Mouse (Mus musculus) induced T-regulatory cell, adult 2 months (primary cell): ENCODE results near the gene Tet1.
"Not testable (repeated sequence)": the region's sequence is repeated elsewhere in the genome, so short reads cannot be mapped to it uniquely, and the experiment has no call there.

ENCODE experiments used
- DNase-seq: peaks from one replicate; pipeline ENCODE4 v3.0.0-alpha.2; 2012; ENCODE audit warnings: low read depth

The Tet1 gene

GRCm38 (mm10) chr10:62847069-62847626 is 61.6 kb downstream of the Tet1 start:
- no peak for DNase-seq

- DNase-seq: no peak
Observed at GRCm38 (mm10) chr10:62843787-62844491, 64.9 kb downstream of the Tet1 start.

- DNase-seq: no peak
Observed at GRCm38 (mm10) chr10:62841901-62842447, 66.8 kb downstream of the Tet1 start.

GRCm38 (mm10) chr10:62840687-62841086 is 68.1 kb downstream of the Tet1 start:
- no peak for DNase-seq

GRCm38 (mm10) chr10:62837987-62838386 is 70.8 kb downstream of the Tet1 start:
- DNase-seq: no peak

- DNase-seq: no peak
Observed at GRCm38 (mm10) chr10:62832783-62833182, 76.0 kb downstream of the Tet1 start.

GRCm38 (mm10) chr10:62831546-62831945 is 77.2 kb downstream of the Tet1 start:
- no peak for DNase-seq

- no peak for DNase-seq
Observed at GRCm38 (mm10) chr10:62824474-62824873, 84.3 kb downstream of the Tet1 start.

GRCm38 (mm10) chr10:62823431-62823830 is 85.4 kb downstream of the Tet1 start:
- no peak for DNase-seq

- peak; percentile 19 for DNase-seq
Observed at GRCm38 (mm10) chr10:62810010-62810409, 98.8 kb downstream of the Tet1 start.

- no peak for DNase-seq
Observed at GRCm38 (mm10) chr10:62808766-62809165, 100.0 kb downstream of the Tet1 start.

GRCm38 (mm10) chr10:62808316-62808715 is 100.5 kb downstream of the Tet1 start:
- DNase-seq: no peak

- DNase-seq: peak; percentile 46
Observed at GRCm38 (mm10) chr10:62804106-62804505, 104.7 kb downstream of the Tet1 start.

- no peak for DNase-seq
Observed at GRCm38 (mm10) chr10:62803296-62803695, 105.5 kb downstream of the Tet1 start.

GRCm38 (mm10) chr10:62794221-62794620 is 114.6 kb downstream of the Tet1 start:
- no peak for DNase-seq

- no peak for DNase-seq
Observed at GRCm38 (mm10) chr10:62793091-62793453, 115.7 kb downstream of the Tet1 start.

- DNase-seq: peak; percentile 100
Observed at GRCm38 (mm10) chr10:62792177-62793090, 116.4 kb downstream of the Tet1 start, which contains the start of gene Ccar1. Ccar1 (minus strand) TSS chr10:62792286.

- DNase-seq: peak; percentile 54
Observed at GRCm38 (mm10) chr10:62791251-62792176, 117.3 kb downstream of the Tet1 start.

- not testable (repeated sequence) for DNase-seq
Observed at GRCm38 (mm10) chr10:62781776-62782175, 127.0 kb downstream of the Tet1 start.
